Mouse (Mus musculus) kidney, postnatal 36 days (tissue): ENCODE results near the gene Zc3h4.
"Not testable (repeated sequence)": the region's sequence is repeated elsewhere in the genome, so short reads cannot be mapped to it uniquely, and the experiment has no call there.

Experiments
- DNase-seq, 2 experiments: peaks; one replicate each; pipeline ENCODE4 v3.0.0; 2021 to 2022; ENCODE audit warnings: mixed read lengths in 2 of 2

Zc3h4 gene

GRCm38 (mm10) chr7:16400689-16401611, at the start of gene Zc3h4:
Gene Zc3h4, plus strand, starts transcription at chr7:16400910.
- DNase-seq = peak; percentile 90 to 93

- no peak for DNase-seq
Observed at GRCm38 (mm10) chr7:16355854-16356594, 44.7 kb upstream of the Zc3h4 start.

GRCm38 (mm10) chr7:16357602-16358001, 43.1 kb upstream of the Zc3h4 start:
- no peak for DNase-seq

- DNase-seq = peak; percentile 18 to 50
Observed at GRCm38 (mm10) chr7:16364319-16364718, 36.4 kb upstream of the Zc3h4 start.

- peak in 1 of 2 experiments; percentile 43 for DNase-seq
Observed at GRCm38 (mm10) chr7:16364901-16365500, 35.7 kb upstream of the Zc3h4 start.

- peak; percentile 17 to 41 for DNase-seq
Observed at GRCm38 (mm10) chr7:16366133-16366646, 34.5 kb upstream of the Zc3h4 start.

- DNase-seq = peak; percentile 17 to 26
Observed at GRCm38 (mm10) chr7:16366669-16367068, 34.0 kb upstream of the Zc3h4 start.

- no peak for DNase-seq
Observed at GRCm38 (mm10) chr7:16368835-16369234, 31.9 kb upstream of the Zc3h4 start.

- DNase-seq = peak; percentile 41 to 66
Observed at GRCm38 (mm10) chr7:16370596-16370995, 30.1 kb upstream of the Zc3h4 start.

- peak in 1 of 2 experiments; percentile 29 for DNase-seq
Observed at GRCm38 (mm10) chr7:16373719-16374118, 27.0 kb upstream of the Zc3h4 start.

GRCm38 (mm10) chr7:16374989-16375388, 25.7 kb upstream of the Zc3h4 start:
- DNase-seq = no peak

- peak; percentile 47 to 76 for DNase-seq
Observed at GRCm38 (mm10) chr7:16376505-16376904, 24.2 kb upstream of the Zc3h4 start.

- DNase-seq = peak; percentile 97 to 98
Observed at GRCm38 (mm10) chr7:16387160-16388041, 13.3 kb upstream of the Zc3h4 start, which contains the start of gene Sae1. Gene Sae1, minus strand, starts transcription at chr7:16387806.

- not testable (repeated sequence) for DNase-seq
Observed at GRCm38 (mm10) chr7:16389942-16390341, 10.8 kb upstream of the Zc3h4 start.

GRCm38 (mm10) chr7:16392923-16393322, 7.8 kb upstream of the Zc3h4 start:
- no peak for DNase-seq

- peak; percentile 52 to 68 for DNase-seq
Observed at GRCm38 (mm10) chr7:16395944-16396343, 4.8 kb upstream of the Zc3h4 start.

- DNase-seq = no peak
Observed at GRCm38 (mm10) chr7:16397465-16397864, 3.2 kb upstream of the Zc3h4 start.

GRCm38 (mm10) chr7:16398387-16399050, 2.2 kb upstream of the Zc3h4 start:
- no peak for DNase-seq

GRCm38 (mm10) chr7:16399098-16399819, 1.5 kb upstream of the Zc3h4 start:
- DNase-seq = peak; percentile 94 to 95
